Mouse (Mus musculus) liver, adult 2 months (tissue): ENCODE results near the gene Fxn. TPM values are rescaled to one million over a fixed set of nuclear protein-coding genes. Genes with fewer than 3 reads are reported as not detected.

Experiments used
- DNase-seq: peaks from one replicate; pipeline ENCODE4 v3.0.0-alpha.2; 2011; ENCODE audit warnings: low read depth, low spot score; ENCODE audit errors: extremely low read depth
- H3K27ac ChIP-seq: fragments of 200-500 bp; replicated peaks from 2 replicates; pipeline ENCODE4 v1.5.1; 2012; ENCODE audit warnings: low read depth, mild to moderate bottlenecking, control low read depth, inconsistent platforms, low read length; ENCODE audit not compliant: insufficient read depth
- H3K27me3 ChIP-seq: fragments of 200-500 bp; 2 replicates; pipeline ENCODE4 v1.6.1; 2012; ENCODE audit warnings: mild to moderate bottlenecking, moderate library complexity, low read length, inconsistent platforms; ENCODE audit not compliant: control insufficient read depth, insufficient read depth
- H3K36me3 ChIP-seq: fragments of 200-500 bp; 2 replicates; pipeline ENCODE4 v1.6.1; 2012; ENCODE audit warnings: low read length, inconsistent platforms; ENCODE audit not compliant: control insufficient read depth, insufficient read depth
- H3K4me1 ChIP-seq: fragments of 200-500 bp; 2 replicates; pipeline ENCODE4 v1.6.1; 2011; ENCODE audit warnings: low read length; ENCODE audit not compliant: control insufficient read depth, insufficient read depth
- H3K4me3 ChIP-seq: fragments of 200-500 bp; 2 replicates; pipeline ENCODE4 v1.5.1; 2011; ENCODE audit warnings: low read depth, mild to moderate bottlenecking, control low read depth, low read length, moderate library complexity; ENCODE audit not compliant: insufficient read depth
- H3K79me2 ChIP-seq: fragments of 200-500 bp; 2 replicates; pipeline ENCODE4 v1.6.1; 2012; ENCODE audit warnings: inconsistent platforms, mild to moderate bottlenecking, low read length, moderate library complexity; ENCODE audit not compliant: control insufficient read depth, insufficient read depth
- H3K9ac ChIP-seq: fragments of 200-500 bp; 2 replicates; pipeline ENCODE4 v1.6.1; 2012; ENCODE audit warnings: low read depth, mild to moderate bottlenecking, control low read depth, inconsistent platforms, low read length
- CTCF ChIP-seq: fragments of 200-500 bp; IDR thresholded peaks from 2 replicates; pipeline ENCODE4 v1.5.1; 2011; ENCODE audit warnings: low read depth, low read length, control low read depth
- POLR2A ChIP-seq: fragments of 200-500 bp; IDR thresholded peaks from 2 replicates; pipeline ENCODE4 v1.6.1; 2011; ENCODE audit warnings: low read length, control low read depth; ENCODE audit not compliant: insufficient read depth; ENCODE audit errors: extremely low read depth
- WGBS: fragments of 180-500 bp; shearing (Covaris S2); methylation state at CpG from one replicate; pipeline ENCODE4 v1.1.7; 2018; 5-methylcytosine and 5-hydroxymethylcytosine counted together
- polyA plus RNA-seq: library from polyadenylated mRNA; depleted of rRNA; stranded (reverse); fragments of >200 nt; gene quantifications from 2 replicates; pipeline ENCODE4 v1.2.3, GENCODE M21; 2012
- total RNA-seq: library from RNA; depleted of rRNA; stranded (reverse); fragments of >200 nt; gene quantifications from 2 replicates; pipeline ENCODE4 v1.2.3, GENCODE M21; 2014

The Fxn gene
- total and polyA plus RNA-seq, 2 experiments, result 10.9 to 20.6 TPM

DNA sequence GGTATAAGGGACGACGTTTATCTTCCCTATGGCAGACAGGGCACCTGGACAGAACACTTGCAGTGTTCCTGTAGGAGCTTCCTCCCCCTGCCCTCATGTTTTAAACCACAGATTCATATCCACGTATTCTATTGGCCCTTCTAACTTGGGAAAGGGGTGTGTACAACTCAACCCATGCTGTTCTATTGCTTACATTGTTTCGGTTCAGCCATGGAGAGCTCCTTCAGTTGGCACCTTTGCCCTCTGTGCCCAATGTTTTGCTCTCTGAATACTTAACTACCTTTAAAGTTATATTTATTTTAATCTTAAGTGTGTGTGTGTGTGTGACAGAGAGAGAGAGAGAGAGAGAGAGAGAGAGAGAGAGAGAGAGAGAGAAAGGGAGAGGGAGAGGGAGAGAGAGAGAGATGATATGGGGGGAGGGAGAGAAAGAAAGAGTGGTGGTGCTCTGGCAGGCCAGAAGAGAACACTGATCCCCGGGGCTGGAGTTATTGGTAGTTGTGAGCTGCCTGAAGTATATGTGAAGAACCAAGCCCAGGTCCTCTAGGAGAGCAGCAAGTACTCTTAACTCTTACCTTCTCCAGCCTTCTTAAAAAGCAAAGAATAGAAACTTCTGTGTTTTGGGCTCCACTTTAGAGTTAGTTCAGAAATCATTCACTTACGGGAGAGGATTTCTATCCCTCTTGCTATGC, 41.0 kb upstream of the Fxn start:
- TF ChIP-seq POLR2A (no peak), CTCF (no peak)
- H3K36me3 ChIP-seq, result no peaks in the 10 kb centered on the region
- no peaks in the 10 kb centered on the region for H3K27me3 ChIP-seq
- H3K4me1 ChIP-seq, result no peaks in the 10 kb centered on the region
- no peak overlapping the region for H3K9ac ChIP-seq
- no peak for DNase-seq
- no peaks in the 10 kb centered on the region for H3K79me2 ChIP-seq
- no peak overlapping the region for H3K4me3 ChIP-seq
- no peak overlapping the region for H3K27ac ChIP-seq
- 83% methylated on average over 6 of the region's 6 CpGs for WGBS

DNA sequence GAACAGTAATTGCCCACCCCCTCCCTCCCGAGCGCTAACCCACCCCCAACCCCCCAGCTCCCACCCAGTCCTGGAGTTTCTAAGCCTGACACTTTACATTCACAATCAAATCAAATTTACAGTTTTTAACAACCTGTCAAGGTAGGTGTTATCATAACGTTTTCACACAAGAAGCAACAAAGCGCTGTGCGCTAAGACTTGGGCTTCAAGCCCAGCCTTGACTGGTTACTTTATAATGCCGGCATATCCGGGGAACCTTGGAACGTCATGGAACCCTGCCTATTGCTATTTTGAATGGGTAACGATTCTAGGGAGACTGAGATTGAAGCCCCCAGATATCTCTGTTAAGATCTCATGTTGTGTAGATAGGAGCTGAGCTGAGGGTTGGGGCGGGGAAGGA, 37.8 kb upstream of the Fxn start:
- H3K9ac ChIP-seq, result no peak overlapping the region
- 79% methylated on average over 10 of the region's 10 CpGs for WGBS
- H3K27me3 ChIP-seq, result no peaks in the 10 kb centered on the region
- H3K27ac ChIP-seq, result no peak overlapping the region
- no peak overlapping the region for H3K4me3 ChIP-seq
- H3K79me2 ChIP-seq, result no peaks in the 10 kb centered on the region
- no peak for DNase-seq
- no peaks in the 10 kb centered on the region for H3K36me3 ChIP-seq
- TF ChIP-seq CTCF, result no peak
- TF ChIP-seq POLR2A, result no peak
- no peaks in the 10 kb centered on the region for H3K4me1 ChIP-seq

DNA sequence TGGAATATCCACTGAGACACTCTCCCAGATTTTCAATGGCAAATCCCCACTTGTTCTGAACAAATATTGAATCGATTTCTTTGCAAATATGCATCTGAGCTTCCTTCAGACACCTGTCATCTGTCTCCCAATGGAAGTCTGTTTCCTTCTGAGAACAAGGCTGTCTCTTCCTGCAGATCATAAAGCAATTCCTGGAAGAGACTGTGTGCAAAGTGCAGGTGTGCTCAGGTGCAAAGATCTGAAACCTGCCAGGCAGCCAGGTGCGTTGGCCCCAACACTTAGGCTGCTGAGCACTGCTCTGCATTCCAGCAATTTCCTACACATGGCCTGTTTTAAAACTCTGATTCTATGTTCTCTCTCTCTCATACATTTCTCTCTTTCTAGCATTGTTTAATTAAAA, 37.3 kb upstream of the Fxn start:
- H3K4me1 ChIP-seq, result no peaks in the 10 kb centered on the region
- H3K27me3 ChIP-seq, result no peaks in the 10 kb centered on the region
- no peaks in the 10 kb centered on the region for H3K79me2 ChIP-seq
- DNase-seq, result no peak
- no peak overlapping the region for H3K4me3 ChIP-seq
- no peaks in the 10 kb centered on the region for H3K36me3 ChIP-seq
- no peak overlapping the region for H3K9ac ChIP-seq
- WGBS, result 77% methylated on average over 2 of the region's 2 CpGs
- H3K27ac ChIP-seq, result no peak overlapping the region
- TF ChIP-seq POLR2A, result no peak
- TF ChIP-seq CTCF, result no peak

DNA sequence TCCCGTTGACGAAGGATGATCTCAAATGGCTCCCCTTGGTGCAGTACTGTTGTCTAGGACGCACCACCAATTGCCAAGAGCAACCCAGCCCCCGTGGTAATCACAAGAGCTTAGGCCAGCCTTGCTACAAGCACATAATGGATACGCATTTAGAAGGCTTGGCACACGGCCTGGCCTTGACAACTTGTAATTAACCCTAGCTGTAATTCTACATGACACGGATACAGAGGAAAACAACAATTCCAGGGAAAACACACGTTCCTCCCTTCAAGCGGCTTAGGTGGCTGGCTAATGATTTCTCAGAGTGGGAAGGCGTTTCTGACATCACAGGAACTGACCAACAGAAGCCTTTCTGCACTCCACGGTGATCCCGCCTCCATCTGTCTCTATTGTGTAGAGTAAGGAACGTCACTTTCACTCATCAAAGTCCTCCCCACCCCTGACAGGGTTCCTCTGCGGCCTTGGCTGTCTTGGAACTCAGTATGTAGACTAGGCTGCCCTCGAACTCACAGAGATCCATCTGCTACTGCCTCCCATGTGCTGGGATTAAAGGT, 36.7 kb upstream of the Fxn start:
- no peaks in the 10 kb centered on the region for H3K79me2 ChIP-seq
- TF ChIP-seq POLR2A (no peak), CTCF (no peak)
- H3K27me3 ChIP-seq, result no peaks in the 10 kb centered on the region
- DNase-seq, result no peak
- no peaks in the 10 kb centered on the region for H3K36me3 ChIP-seq
- H3K4me1 ChIP-seq, result no peaks in the 10 kb centered on the region
- no peak overlapping the region for H3K4me3 ChIP-seq
- H3K27ac ChIP-seq, result no peak overlapping the region
- WGBS, result 70% methylated on average over 15 of the region's 15 CpGs
- no peak overlapping the region for H3K9ac ChIP-seq

DNA sequence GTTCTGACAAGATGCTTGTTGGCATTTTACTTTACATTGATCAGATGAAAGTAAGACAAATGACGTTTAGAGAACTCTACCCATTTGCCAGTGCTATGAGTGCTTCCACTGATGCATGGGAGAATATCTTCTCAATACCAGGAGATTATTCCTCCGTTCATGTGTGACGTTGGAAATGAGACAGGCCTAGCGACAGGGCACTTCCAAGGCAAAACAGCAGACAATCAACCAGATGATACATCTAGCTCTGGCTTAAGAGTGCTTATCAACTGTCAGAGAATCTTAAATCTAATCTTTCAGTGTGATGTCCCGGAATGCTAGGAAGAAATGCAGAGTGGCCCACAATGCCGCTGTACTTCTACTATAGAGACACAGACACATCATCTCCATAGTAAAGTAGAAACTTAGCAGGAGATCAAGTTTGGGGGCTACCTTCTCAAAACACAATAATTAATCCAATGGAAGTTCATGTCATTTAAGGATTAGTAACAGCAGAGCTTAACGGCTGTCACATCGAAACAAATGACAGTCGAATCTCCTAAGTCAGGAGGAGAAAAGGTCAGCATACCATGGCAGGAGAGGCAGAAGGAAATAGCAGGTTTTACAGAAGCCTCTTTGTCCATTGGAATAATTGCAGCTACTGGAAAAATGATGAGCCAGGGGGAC, 35.8 kb upstream of the Fxn start:
- 91% methylated on average over 9 of the region's 9 CpGs for WGBS
- TF ChIP-seq POLR2A, result no peak
- TF ChIP-seq CTCF, result no peak
- DNase-seq, result no peak
- H3K9ac ChIP-seq, result no peak overlapping the region
- H3K79me2 ChIP-seq, result no peaks in the 10 kb centered on the region
- H3K27ac ChIP-seq, result no peak overlapping the region
- H3K36me3 ChIP-seq, result no peaks in the 10 kb centered on the region
- H3K27me3 ChIP-seq, result no peaks in the 10 kb centered on the region
- H3K4me1 ChIP-seq, result no peaks in the 10 kb centered on the region
- no peak overlapping the region for H3K4me3 ChIP-seq

DNA sequence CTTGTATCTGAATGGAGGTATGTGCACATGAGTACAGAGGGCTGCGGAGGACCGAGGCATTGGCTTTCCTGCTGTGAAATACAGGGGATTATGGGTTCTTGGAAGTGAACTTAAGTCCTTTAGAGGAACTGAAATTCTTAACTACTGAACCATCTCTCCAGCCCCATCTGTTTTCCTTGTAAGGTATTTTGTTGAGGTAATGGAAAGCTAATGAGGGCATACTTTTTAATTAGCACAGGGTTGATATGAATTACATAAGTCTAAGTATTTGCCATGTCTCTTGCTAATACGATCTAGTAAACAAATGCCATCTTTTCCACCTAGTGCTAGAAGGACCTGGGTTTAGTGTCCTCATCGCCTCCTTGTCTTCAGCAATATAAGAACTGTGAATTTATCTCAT, 34.8 kb upstream of the Fxn start:
- Histone ChIP-seq H3K27me3 (no peaks in the 10 kb centered on the region), H3K79me2 (no peaks in the 10 kb centered on the region), H3K4me1 (no peaks in the 10 kb centered on the region), H3K36me3 (no peaks in the 10 kb centered on the region), H3K27ac (no peak overlapping the region), H3K4me3 (no peak overlapping the region), H3K9ac (no peak overlapping the region)
- TF ChIP-seq POLR2A (no peak), CTCF (no peak)
- no peak for DNase-seq
- WGBS, result 94% methylated on average over 4 of the region's 4 CpGs
